In the genomic region with DNA sequence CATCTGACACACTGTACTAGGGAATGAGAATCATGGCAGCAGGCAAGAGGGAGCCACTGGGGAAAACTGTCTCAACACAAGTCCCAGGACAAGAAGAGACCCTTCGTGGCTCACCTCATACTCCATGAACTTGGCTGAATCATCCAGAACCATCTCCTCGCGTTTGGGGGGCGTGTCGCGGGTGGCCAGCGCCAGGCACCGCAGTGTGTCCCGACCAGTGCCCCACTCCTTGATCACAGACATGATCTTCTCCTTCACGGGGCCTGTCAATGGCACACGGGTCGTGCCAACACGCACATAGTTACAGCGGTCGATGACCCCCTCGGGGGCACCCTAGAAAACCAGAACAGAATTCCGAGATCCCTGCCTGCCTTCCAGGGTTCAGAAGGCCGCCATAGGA, we compare ENCODE assay signal across 22 mouse cellular contexts. TPM values are rescaled to one million over a fixed set of nuclear protein-coding genes. Genes with fewer than 3 reads are reported as not detected.
A peak's percentile ranks its signal among the peaks of the same experiment; 100 is the strongest.
DNase-seq lines count a peak whose midpoint lies in the region; TF ChIP-seq lines count a peak whose summit lies in the region.
"Had no signal": no experiment of that assay in that cellular context is flagged by ENCODE, and none has a peak within 500 bp of the region (broad histone marks: within the 10 kb centered on the region; RNA-seq: fewer than 3 reads in every experiment).

No protein-coding gene starts in this region.

- H3K27me3 ChIP-seq in myocyte (ENCODE audit: control insufficient read depth, insufficient read depth, insufficient read length) = no peaks in the 10 kb centered on the region
- H3K27me3 ChIP-seq: embryonic facial prominence, embryonic 12.5 days; forebrain, embryonic 13.5 days; forebrain, embryonic 15.5 days; Patski had no signal

- no peak overlapping the region for H3ac ChIP-seq in myocyte (ENCODE audit: control insufficient read depth, insufficient read length)

- H3K79me2 ChIP-seq in myocyte (ENCODE audit: control insufficient read depth, insufficient read depth) = no peaks in the 10 kb centered on the region

- H3K4me2 ChIP-seq in myocyte (ENCODE audit: low read depth) = no peak overlapping the region
- H3K4me2 ChIP-seq: embryonic facial prominence, embryonic 12.5 days; forebrain, embryonic 13.5 days; forebrain, embryonic 15.5 days had no signal

- peaks cover 53% of the 10 kb centered on the region for H3K36me3 ChIP-seq in myocyte (ENCODE audit: control insufficient read depth, insufficient read depth)

- peak; percentile 8 for DNase-seq in gastrocnemius, postnatal 10 days
- DNase-seq in gastrocnemius, adult 18-20 months (ENCODE audit: low spot score) = no peak
- peak; percentile 27 for DNase-seq in testis, postnatal 10 days (ENCODE audit: low spot score)
- no peak for DNase-seq in testis, postnatal 14 days (ENCODE audit: low spot score)
- no peak for DNase-seq in frontal cortex, postnatal 36 days (ENCODE audit: low spot score in 2 of 2)
- DNase-seq: adrenal gland, adult 8-10 months; adrenal gland, postnatal 14 days; adrenal gland, postnatal 36 days; cerebellum, adult 11-12 months; cerebellum, adult 2 months; cerebellum, adult 9-10 months; cerebellum, postnatal 10 days; cerebellum, postnatal 25 days had no signal

- H3K4me3 ChIP-seq in myocyte = no peak overlapping the region
- H3K4me3 ChIP-seq: embryonic facial prominence, embryonic 10.5 days; embryonic facial prominence, embryonic 12.5 days; forebrain, embryonic 13.5 days; forebrain, embryonic 15.5 days had no signal

- TF ChIP-seq POLR2A in myocyte (IDR thresholded peaks at IDR 0.05; ENCODE audit: insufficient read length, low read depth) = peak; percentile 9

TF ChIP-seq in myocyte, 11 proteins besides CTCF, POLR2A, EP300 and RAD21:
- TF ChIP-seq POLR2AphosphoS2 (IDR thresholded peaks at IDR 0.05; ENCODE audit: insufficient read length, low read depth) (peak; percentile 78), TCF12 (IDR thresholded peaks at IDR 0.05; ENCODE audit: insufficient read depth, poor library complexity, severe bottlenecking) (no peak), MYOD1 (IDR thresholded peaks at IDR 0.05; ENCODE audit: control insufficient read depth in 1 of 3, insufficient read length in 2 of 3, low read depth in 2 of 3) (no peak)

RNA-seq across cellular contexts. Expression of a gene that starts 12.9 kb away (rescaled TPM):
- over 10,000 TPM; 11,325 to 12,607 TPM for total RNA-seq in gastrocnemius, postnatal 10 days (2021)
- over 10,000 TPM; 23,271 to 27,147 TPM for total RNA-seq in gastrocnemius, adult 18-20 months (2021)
- 1,699 TPM for polyA plus RNA-seq in myocyte (2012; fragmentation: generic; extraction: Trizol)
- total RNA-seq: G1E had no signal
- polyA plus RNA-seq: forebrain, embryonic 11.5 days had no signal

RNA-seq across cellular contexts. Expression of a gene that starts 21.4 kb away (rescaled TPM):
- 10 to 100 TPM; 11.4 to 15.2 TPM for total RNA-seq in gastrocnemius, postnatal 10 days (2021)
- total RNA-seq in gastrocnemius, adult 18-20 months (2021) = 10 to 100 TPM; 10.6 to 13.1 TPM
- 36.7 TPM for polyA plus RNA-seq in myocyte (2012; fragmentation: generic; extraction: Trizol)

RNA-seq across cellular contexts. Expression of a gene that starts 25.2 kb away (rescaled TPM):
- total RNA-seq in gastrocnemius, postnatal 10 days (2021) = 10 to 100 TPM; 52.0 to 53.7 TPM
- total RNA-seq in gastrocnemius, adult 18-20 months (2021) = 10 to 100 TPM; 49.2 to 51.0 TPM
- polyA plus RNA-seq in myocyte (2012; fragmentation: generic; extraction: Trizol) = 58.8 TPM

RNA-seq across cellular contexts. Expression of a gene that starts 35.3 kb away (rescaled TPM):
- total RNA-seq in gastrocnemius, postnatal 10 days (2021) = under 1 TPM; 0.35 to 0.72 TPM
- total RNA-seq in gastrocnemius, adult 18-20 months (2021) = not detected
- 0.01 TPM for polyA plus RNA-seq in myocyte (2012; fragmentation: generic; extraction: Trizol)
- total RNA-seq: G1E had no signal
- polyA plus RNA-seq: C2C12; embryonic facial prominence, embryonic 10.5 days; embryonic facial prominence, embryonic 12.5 days; forebrain, embryonic 11.5 days; forebrain, embryonic 13.5 days; forebrain, embryonic 15.5 days; G1E; Patski had no signal

RNA-seq across cellular contexts. Expression of a gene that starts 37.2 kb away (rescaled TPM):
- 100 to 1,000 TPM in 1 of 2 experiments, 10 to 100 TPM in 1; 99.0 to 114 TPM for total RNA-seq in gastrocnemius, postnatal 10 days (2021)
- 100 to 1,000 TPM; 118 to 124 TPM for total RNA-seq in gastrocnemius, adult 18-20 months (2021)
- polyA plus RNA-seq in myocyte (2012; fragmentation: generic; extraction: Trizol) = 167 TPM

Comparison
In these comparisons a context has a peak if more than half of its experiments do, and no peak if none do; other contexts are left out.
1. DNase-seq: peak in gastrocnemius, postnatal 10 days (single experiment) and testis, postnatal 10 days (single experiment); none in gastrocnemius, adult 18-20 months (single experiment), testis, postnatal 14 days (single experiment) and frontal cortex, postnatal 36 days (0 of 2).